Mouse (Mus musculus) right cerebral cortex, postnatal 36 days (tissue): Measurements from ENCODE around the gene Kcnmb4.

Experiments used
- DNase-seq, 2 experiments: peaks; one replicate each; pipeline ENCODE4 v3.0.0; 2022; ENCODE audit warnings: low spot score in 2 of 2, mixed read lengths in 1 of 2

Kcnmb4 gene

DNA sequence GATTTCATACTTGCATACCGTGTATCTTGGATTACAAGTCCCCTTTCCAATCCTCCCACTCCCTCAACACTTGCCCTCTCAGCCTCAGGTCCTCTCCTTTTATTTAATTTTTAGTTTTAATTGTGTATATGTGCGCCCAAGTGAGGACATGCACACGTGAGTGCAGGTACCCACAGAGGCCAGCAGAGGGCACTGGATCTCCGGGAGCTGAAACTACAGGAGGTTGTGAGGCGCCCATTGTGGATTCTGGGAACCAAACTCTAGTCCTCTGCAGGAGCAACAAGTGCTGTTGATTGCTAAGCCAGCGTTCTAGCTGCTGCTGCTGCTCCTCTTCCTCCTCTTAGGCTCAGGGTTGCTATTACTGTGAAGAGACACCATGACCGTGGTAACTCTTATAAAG, 20.9 kb downstream of the Kcnmb4 start:
- no peak for DNase-seq

DNA sequence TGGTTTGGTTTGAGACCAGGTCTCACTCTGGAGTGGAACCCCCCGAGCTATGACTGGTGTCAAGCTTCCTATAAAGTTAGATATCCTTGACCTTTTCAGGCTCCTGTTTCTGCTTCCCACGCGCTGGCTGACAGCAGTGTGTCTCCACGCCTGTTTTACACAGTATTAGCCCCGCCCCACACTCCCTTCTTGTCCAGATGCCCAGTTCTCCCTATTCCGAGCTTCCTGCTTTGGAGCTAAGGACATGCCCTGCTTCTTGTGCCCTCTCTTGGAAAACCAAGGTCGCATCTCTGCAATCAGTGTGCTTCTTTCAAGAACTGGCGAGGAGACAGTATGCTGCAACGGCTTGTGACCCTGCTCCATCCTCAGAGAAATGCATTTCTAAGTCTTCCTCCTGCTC, 23.1 kb downstream of the Kcnmb4 start:
- DNase-seq: no peak

DNA sequence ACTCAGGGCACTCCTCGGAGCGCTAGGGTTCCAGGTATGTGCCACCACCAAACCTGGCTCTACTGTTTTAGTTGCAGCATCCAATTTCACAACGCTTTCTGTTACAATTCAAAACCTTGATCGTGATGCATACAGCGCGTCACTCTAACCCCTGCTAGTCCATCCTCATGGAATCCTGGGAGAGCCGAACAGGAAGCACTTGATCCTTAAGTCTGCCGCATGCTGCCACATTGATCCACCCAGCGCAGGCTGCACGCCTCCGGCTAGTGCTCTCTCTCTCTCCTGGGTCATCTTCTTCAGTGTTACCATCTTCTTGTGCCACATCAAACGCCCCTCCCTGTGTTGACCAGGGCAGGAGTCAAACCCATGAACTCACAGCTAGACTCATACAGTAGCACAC, 25.5 kb downstream of the Kcnmb4 start:
- DNase-seq: no peak

DNA sequence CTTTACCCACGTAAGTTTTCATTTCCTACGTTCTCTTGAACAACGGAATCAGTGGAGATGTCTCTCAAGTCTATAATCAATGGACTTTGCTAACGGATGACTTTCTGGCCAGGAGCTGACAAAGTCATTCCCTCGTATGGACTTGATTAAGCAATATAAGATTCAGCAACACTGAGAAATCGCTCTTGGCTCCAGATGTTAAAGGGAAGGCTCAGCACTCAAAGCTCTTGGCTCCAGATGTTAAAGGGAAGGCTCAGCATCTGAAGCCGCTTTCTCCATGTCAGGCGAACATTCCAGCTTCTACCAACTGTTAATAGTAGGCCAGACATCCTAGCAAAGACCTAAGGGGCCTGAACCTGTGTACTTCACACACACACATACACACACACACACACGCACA, 26.5 kb downstream of the Kcnmb4 start:
- no peak for DNase-seq

DNA sequence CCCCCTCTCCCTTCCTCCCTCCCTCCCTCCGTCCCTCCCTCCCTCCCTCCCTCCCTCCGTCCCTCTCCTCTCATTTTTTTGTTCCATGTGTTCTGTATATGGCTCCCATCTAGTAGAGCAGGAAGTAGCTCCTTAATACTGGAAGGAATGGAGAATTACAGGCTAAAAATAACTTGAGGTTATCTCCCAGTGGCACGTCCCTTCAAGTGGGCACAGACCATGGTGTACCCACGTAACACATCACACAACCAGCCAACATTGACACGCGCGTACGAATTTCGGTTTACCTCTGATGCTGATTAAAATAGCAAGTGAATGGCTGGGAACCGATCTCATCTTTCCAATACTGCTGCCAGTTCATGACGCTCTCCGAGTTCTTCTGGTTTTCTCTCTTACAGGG, 27.6 kb downstream of the Kcnmb4 start:
- DNase-seq: no peak

DNA sequence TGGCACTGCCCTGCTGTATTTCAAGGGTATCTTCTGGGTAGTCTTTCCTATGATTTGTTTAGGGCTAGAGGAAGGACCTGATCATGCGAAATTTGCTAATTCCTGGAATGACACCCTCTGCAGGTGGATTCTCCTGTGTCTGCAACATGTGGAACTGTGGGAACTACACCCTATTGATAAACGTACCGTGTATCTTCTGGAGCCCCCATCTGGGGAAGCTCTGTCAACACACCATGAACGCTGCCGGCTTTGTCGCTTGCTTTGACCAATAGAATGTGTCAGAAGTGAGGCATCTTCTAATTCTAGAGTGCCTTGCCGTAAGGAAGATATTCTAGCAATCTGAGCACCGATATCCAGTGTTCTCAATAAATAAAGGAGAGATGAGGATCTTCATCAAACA, 28.9 kb downstream of the Kcnmb4 start:
- no peak for DNase-seq

DNA sequence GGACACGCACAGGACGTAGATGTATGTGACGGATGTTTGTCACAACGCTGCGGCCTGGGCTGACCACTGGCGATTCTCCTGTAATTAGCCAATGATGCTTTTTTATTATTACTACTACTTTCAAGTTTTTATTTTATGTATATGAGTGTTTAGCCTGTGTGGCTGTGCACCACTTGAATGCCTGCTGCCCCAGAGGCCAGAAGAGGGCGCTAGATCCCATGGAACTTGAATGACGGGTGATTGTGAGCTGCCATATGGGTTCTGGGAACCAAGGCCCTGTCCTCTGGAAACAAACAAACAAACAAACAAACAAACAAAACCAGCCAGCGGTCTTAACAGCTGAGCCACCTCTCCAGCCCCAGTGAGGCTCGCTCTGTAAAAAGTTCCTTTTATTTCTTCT, 29.3 kb downstream of the Kcnmb4 start:
- no peak for DNase-seq

DNA sequence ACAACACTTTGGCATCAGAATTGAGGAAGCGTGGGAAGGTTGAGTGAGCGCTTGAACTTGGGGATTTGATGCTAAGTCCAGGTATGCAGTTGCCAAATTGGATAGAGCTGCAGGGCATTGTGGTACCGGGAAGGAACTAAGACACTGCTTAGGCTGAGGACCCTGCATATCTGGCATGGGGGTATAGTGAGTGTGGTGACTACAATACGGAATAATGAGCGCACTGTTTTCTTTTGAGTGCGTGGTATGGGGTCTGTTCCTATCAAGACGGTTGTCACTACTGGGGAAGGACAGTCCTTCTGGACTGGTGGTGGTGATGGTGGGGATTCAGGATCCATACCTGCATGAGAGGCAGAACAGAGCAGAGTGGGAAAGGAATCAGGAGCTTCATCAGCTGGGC, 32.7 kb downstream of the Kcnmb4 start:
- DNase-seq: no peak

DNA sequence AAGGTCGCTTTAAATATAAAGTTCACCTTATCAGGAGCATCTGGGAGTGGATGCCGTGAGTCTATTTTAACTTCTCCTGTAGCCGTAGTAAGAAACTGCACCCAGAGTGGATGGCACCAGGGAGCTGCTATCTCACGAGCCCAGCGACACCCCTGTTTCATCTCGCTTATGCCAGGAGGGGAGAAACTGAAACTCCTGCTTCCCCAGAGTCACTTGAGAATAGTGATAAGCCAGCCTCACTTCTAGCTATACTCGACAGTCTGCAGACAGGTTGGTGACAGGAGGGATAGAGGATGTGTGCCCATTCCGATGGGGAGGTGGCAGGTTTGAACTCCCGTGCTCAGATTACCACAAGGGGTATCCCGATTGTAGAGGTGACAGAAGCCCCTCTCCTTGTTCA, 33.6 kb downstream of the Kcnmb4 start:
- no peak for DNase-seq

DNA sequence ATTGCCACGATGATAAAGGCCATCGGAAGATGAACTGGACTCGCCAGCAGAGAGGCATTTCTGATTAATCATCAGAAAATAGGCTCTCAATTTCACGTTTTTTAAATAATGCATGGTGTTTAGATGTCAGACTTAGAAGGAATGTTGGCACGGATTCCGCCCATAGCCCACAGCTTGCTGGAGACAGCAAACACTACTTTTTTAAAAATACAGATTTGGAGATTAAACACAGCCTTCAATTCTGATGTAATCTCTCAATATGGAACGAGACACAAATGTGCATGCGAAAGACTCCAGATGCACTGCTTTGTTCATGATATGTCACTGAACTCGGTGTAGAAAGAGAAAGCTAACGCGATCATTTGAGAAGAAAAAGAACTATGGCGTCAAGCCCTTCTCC, 38.2 kb downstream of the Kcnmb4 start:
- no peak for DNase-seq

DNA sequence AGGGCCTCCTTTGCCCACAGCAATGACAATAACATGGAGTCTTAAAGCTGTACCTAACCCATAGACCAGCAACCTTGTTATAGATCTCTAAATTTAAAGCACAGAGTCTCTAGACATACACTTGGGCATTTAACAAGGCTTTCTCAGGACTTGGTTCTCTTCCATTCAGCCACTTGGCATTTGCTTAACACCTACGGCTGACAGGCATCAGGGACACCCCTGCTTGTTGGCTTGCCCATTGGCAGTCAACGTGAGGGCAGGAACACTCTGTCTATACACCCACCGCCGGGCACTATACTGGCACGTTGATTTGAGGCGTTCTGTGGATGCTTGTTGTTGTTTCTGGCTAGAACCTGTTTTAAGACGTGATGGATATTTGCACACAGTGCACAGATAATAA, 41.3 kb downstream of the Kcnmb4 start:
- DNase-seq: no peak

DNA sequence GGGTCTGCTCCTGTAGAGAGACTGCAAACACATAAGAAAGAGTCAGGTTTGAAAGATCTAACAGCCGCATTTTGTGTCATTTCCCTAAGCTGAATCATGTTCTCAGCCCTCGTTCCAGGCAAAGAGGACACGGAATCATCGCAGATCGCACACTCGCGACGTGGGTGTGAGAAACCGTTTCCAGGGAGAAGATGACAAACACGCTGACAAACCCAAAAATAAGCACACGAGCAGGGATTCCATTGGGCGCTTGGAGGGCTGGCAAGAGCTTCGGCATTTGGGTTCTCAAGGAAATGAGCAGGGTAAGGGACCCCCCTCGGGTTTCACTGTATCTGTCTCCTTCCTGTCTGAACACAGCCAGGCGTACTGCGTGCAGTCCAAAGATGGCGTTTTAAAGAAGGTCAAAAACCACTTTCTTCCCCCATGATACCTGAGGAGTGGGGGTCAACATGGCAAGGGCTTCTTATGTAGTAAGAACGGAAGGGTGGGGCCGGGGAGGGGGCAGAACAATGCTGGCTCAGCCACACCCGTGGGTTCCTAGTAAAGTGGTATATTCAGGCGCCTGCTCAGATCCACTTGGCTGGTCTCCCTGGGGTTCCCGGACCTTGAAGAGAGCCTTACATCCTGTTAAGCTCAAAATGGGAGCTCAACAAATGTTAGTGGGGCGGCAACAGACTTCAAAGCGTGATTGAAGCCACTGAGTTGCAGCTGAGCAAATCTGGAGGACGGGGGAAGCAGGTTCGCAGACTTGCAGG, 45.5 kb downstream of the Kcnmb4 start:
- peak; percentile 77 to 88 for DNase-seq

DNA sequence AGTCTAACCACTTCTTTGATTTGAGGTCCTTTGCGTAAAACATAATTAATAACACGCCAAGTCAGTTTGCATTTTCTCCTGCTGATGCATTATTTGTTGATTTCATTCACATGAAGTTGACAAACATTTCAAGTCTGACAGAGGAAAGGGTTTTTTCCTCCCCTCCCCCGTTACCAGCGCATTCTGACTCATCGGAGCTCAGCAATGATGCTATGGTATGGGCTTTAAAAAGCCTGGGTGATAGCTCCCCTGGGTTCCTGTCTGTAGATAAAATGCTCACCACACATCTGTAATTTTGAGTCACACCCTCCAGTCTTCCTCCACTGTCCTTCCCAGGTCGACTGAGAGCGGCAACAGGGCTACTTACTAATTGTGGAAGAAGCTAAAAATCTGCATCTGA, 47.5 kb downstream of the Kcnmb4 start:
- DNase-seq: no peak

DNA sequence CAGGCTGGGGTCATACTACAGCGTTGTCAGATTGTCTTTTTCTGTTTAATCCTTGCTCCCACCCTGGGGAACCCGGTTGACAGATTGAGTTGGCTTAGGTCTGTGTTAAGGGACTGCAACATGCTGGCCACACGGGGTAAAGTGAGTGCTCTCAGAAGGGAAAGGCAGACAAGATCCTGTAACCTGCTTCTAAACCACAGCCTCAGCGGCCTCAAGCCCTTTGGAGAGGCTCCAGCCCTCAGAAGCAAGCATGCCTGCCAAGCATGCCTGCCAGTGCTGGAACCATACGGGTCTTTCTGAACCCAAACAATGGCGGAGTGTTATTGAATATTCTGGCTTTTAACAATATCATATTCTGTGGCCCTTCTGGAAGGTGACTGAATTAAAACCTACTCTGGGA, 48.8 kb downstream of the Kcnmb4 start:
- DNase-seq: no peak

DNA sequence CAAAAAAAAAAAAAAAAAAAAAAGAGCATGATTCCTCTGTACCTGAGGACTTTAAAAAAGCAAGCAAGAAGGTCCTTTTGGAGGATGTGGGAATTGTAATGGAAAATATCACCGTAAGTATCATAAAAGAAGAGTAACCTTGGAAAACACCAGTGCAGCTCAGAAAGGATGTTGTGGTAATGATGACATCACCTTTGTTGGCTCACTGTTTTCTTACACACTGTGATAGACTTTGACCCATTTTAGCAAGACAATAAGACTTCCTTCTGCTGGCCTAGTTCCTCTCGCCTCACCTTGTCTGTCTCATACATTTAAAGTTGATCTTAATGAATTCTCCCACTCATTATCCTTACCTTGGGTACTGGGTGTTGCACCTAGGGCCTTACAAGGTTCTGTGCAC, 51.1 kb downstream of the Kcnmb4 start:
- no peak for DNase-seq

DNA sequence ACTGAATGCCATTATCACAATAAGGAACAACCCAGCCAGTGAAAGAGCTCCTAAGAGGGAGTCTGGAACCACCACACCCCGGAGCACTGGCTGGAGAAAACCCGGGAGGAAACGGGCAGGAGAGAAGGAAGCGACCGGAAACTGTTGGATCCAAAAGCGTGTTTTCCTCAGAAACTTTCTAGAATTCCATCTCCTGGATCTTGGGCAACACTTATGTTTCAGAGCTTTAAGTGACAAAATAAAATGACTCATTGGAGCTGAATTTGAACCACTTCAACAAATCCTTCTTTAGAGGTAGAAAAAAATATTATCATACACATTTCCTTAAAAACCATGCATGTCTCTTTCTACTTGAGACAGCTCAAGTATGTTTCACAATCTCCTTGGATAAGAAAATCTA, 52.7 kb downstream of the Kcnmb4 start:
- no peak for DNase-seq

DNA sequence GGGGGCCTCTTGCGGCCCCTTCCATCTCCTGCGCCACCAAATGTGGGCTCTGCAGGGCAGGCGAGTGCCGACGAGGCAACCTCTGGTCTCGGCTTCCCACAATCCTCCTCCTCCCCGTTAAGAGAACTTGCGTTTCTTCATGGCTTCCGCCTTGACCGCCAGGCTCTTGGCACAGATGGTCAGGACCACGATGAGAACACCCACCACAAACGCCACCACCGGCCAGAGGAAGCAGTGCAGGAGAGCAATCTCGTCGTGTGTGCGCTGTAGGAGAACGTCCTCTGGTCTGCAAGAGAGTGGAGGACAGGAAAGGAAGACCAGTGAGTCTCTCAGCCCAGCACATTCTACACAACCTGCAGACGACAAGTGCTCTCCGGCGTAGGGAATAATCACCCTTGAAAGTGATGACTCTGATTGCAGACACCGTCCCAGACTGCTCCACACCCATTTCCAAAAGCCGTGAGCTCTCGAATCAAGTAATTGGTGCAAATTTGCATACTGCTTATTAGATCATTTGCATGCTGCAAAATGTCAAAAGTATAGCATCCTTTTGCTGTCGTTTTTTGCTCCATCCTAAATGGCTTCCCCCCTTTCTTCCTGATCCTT, 55.5 kb downstream of the Kcnmb4 start:
- DNase-seq: no peak

DNA sequence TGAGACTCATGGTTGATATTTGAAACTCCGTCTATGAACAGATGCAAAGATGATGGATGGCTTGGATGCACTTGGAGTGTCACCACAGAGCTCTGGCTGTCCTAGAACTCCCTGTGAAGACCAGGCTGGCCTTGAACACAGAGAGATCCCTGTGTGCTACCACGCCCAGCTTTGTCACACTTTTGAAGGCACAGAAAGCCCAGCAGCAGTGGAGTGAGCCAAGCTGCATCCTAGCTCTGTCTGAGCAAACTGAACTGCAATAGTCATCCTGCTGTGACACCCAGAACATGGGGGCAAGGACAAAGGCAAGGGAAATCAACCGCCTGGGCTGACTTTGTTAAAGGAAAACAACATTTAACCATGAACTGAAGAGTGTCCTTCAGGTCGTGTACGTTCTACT, 57.0 kb downstream of the Kcnmb4 start:
- no peak for DNase-seq

DNA sequence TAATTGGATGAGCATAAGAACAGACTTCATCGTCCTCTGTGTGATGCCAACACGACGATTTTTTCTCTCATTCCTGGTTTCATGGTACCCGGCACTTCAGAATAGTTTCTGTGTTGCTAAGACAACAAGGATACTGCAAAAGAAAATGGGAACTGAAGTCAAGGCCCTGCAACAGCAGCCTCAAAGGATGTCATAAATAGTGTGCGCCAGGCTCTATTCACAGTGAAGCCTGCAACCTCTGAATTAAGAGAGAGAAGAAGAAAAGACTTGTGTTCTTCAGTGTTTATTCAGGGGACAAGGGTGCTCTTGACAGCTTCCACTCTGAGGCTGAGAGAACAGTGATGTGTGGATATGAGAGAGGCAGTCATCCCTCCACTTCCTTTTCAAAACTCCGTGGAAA, 57.5 kb downstream of the Kcnmb4 start:
- no peak for DNase-seq

DNA sequence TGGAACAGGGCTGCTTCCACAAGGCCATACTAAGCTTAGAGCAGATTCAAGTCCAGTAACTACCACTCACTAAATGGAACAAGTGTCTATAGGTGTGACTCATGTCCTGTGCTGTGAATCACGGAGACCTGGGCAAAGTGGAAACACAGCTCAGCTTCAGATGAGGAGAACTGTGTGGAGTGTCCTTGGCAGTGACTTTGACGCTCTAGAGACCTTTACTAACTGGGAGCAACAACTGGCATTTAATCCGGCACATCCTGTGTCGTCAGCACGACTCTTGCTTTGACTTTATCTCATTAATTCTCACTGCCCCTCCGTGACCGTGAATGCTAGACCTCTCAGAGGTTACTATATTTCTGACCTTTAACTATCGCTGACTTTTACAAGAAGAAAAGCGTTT, 62.9 kb downstream of the Kcnmb4 start:
- DNase-seq: no peak

DNA sequence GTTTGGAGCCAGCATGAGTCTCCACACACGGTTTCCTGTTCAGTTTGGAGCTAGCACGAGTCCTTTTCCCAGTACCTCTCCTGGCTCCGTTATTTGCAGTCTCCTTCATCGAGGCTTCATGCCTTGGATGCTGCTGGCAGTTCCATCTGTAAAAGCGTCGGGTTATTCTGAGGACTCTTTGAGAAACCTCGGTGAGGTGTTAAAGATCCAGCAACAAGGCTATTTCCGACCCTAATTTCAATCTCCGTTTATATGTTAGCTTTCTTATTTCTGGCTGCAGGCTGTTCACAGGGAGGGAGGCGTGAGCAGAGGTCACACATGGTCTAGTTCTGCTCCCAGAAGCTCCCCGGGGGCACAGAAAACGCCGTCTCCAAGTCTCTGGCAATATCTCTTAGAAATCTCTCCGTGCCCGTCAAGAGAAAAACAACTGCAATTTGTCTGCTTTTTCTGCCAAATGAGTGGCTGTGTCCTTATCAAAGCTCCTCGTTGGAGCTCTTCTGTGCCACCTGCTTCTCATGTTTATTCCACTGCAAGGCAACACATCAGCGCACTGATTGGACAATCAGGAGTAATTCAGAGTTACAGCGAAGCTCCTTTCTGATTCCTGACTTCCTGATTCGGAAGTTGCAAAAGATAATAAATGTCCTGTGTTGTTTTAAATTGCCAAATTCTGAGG, 65.9 kb downstream of the Kcnmb4 start:
- no peak for DNase-seq

DNA sequence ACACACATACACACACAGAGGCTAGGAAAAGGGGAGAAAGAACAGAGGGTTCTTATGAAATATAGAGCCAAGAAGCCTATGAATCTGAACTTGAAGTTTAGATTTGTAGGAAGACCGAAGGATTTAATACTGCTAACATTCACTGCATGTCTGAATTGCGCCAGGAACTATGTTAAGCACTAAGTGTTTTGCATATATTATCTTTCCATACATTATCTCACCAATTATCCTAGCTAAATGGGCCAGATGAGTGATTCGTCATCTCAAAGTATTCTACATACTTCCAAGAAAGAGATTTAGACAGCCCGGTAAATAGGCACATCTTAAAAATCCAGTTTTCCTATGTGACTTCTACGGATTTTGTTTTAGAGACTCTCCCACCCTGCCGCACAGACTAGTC, 68.7 kb downstream of the Kcnmb4 start:
- DNase-seq: no peak

DNA sequence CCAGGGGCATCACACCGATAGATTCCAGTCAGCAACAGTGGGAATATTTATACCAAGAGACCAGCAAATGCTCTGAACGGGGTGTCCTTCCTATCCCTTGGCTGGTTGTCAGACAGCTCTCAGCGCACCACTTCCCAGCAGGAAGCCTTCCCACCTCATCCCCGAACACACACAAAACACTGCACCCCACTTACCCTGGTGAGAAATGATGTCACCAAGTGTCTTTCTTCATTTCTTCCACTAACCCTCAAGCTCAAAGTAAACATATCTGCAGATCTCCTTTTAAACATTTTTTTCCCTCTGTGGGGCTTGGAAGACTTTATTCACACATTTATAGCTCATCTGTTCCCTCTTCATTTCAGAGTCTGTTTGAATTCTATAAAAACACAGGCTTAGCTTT, 70.0 kb downstream of the Kcnmb4 start:
- DNase-seq: peak; percentile 28 to 52
